In the genomic region with DNA sequence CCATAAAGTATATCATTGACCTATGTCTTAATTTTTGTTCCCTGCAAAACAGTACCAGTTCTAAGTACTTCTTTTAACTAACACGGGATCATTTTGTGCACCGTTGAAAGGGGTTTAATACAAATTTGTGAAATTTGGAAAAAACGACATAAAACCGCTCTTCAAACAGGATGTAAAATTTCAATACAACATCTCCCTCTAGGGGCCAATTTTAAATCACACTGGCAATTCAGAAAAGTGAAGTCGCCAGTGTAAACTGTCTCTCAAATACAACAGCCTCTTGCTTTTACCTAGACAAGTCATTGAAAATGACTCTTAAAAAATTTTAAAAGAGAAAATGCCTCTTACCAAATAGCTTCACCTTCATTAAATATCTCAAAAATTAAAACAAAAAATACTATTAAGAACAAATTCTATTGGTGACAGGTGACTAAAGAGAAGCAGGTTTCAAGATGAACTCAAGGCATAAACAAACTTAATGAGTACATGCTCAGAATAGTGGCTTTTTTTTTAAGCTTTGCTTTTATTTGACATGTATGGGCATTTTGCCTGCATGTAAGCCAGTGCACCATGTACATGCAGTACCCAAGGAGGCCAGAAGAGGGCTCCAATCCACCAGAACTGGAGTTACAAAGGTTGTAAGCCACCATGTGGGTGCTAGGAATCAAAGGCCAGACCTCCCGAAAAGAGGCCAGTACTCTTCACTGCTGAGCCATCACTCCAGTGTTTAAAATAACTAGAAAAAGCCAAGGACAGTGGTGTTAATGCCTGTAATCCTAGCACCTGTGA, we compare ENCODE assay signal across 9 mouse cellular contexts. TPM values are rescaled to one million over a fixed set of nuclear protein-coding genes. Genes with fewer than 3 reads are reported as not detected.
DNase-seq lines count a peak whose midpoint lies in the region; ATAC-seq lines count a peak whose summit lies in the region.
"Had no signal": no experiment of that assay in that cellular context is flagged by ENCODE, and none has a peak within 500 bp of the region (broad histone marks: within the 10 kb centered on the region; RNA-seq: fewer than 3 reads in every experiment).

No protein-coding gene starts in this region.

- no peaks in the 10 kb centered on the region for H3K9me3 ChIP-seq in midbrain, embryonic 14.5 days (ENCODE audit: control insufficient read depth, low read length)
- no peaks in the 10 kb centered on the region for H3K9me3 ChIP-seq in midbrain, embryonic 15.5 days

- H3K36me3 ChIP-seq in midbrain, embryonic 14.5 days (ENCODE audit: control insufficient read depth, insufficient read depth, low read length): no peaks in the 10 kb centered on the region
- no peaks in the 10 kb centered on the region for H3K36me3 ChIP-seq in midbrain, embryonic 15.5 days (replicated peaks)
- H3K36me3 ChIP-seq: neural tube, embryonic 12.5 days had no signal

- H3K4me3 ChIP-seq in midbrain, embryonic 14.5 days (replicated peaks; ENCODE audit: low read depth, low read length): no peak overlapping the region
- H3K4me3 ChIP-seq in midbrain, embryonic 15.5 days: no peak overlapping the region
- H3K4me3 ChIP-seq: neural tube, embryonic 12.5 days had no signal

- H3K9ac ChIP-seq in midbrain, embryonic 14.5 days (replicated peaks; ENCODE audit: low read length): no peak overlapping the region
- H3K9ac ChIP-seq in midbrain, embryonic 15.5 days: no peak overlapping the region
- H3K9ac ChIP-seq: neural tube, embryonic 12.5 days had no signal

- peak; percentile 72 for DNase-seq in embryo, embryonic 10.5 days (ENCODE audit: low spot score)
- no peak for DNase-seq in embryo, embryonic 10 days (ENCODE audit: low spot score)
- peak; percentile 85 for DNase-seq in midbrain, embryonic 14.5 days
- peak; percentile 51 for DNase-seq in embryo, embryonic 9.5 days (ENCODE audit: extremely low spot score)
- DNase-seq in lung, postnatal 36 days: peak; percentile 81
- DNase-seq in adrenal gland, adult 8-10 months: no peak
- no peak for DNase-seq in frontal cortex, postnatal 25 days (ENCODE audit: low spot score in 2 of 2)

- H3K27me3 ChIP-seq in midbrain, embryonic 14.5 days (ENCODE audit: control insufficient read depth, insufficient read depth, low read length): no peaks in the 10 kb centered on the region
- no peaks in the 10 kb centered on the region for H3K27me3 ChIP-seq in midbrain, embryonic 15.5 days (replicated peaks)
- H3K27me3 ChIP-seq: neural tube, embryonic 12.5 days had no signal

- H3K4me1 ChIP-seq in midbrain, embryonic 14.5 days (ENCODE audit: control insufficient read depth, insufficient read depth, low read length): 0 out of 2 replicates have a peak, but pooled peaks cover 5% of the 10 kb centered on the region
- H3K4me1 ChIP-seq in midbrain, embryonic 15.5 days: peaks cover 11% of the 10 kb centered on the region

- no peak for ATAC-seq in midbrain, embryonic 14.5 days (ENCODE audit: low FRiP score, low TSS enrichment)
- no peak for ATAC-seq in midbrain, embryonic 15.5 days (replicated peaks)

- 42% methylated on average over 6 of the region's 6 CpGs for WGBS in midbrain, embryonic 14.5 days
- WGBS in midbrain, embryonic 15.5 days: 34% methylated on average over 6 of the region's 6 CpGs

- no peak overlapping the region for H3K4me2 ChIP-seq in midbrain, embryonic 14.5 days (ENCODE audit: low read length)
- no peak overlapping the region for H3K4me2 ChIP-seq in midbrain, embryonic 15.5 days
- H3K4me2 ChIP-seq: neural tube, embryonic 12.5 days had no signal

- no peak overlapping the region for H3K27ac ChIP-seq in midbrain, embryonic 14.5 days (replicated peaks; ENCODE audit: low read depth, low read length)
- no peak overlapping the region for H3K27ac ChIP-seq in midbrain, embryonic 15.5 days
- H3K27ac ChIP-seq: neural tube, embryonic 12.5 days had no signal

RNA-seq across cellular contexts. Expression of a gene that starts 43.2 kb away (rescaled TPM):
- polyA plus RNA-seq in midbrain, embryonic 14.5 days (2014; fragmentation: Nextera tagmentation; extraction: Ambion mirVana): 32.2 and 42.8 TPM in 2 replicates
- 47.3 and 52.4 TPM in 2 replicates for polyA plus RNA-seq in midbrain, embryonic 15.5 days (2015; fragmentation: Nextera tagmentation; extraction: Ambion mirVana)
- 10 to 100 TPM; 43.0 to 49.5 (median 45.6) TPM for total RNA-seq in adrenal gland, adult 8-10 months (2022)

Comparison
In these comparisons a context has a peak if more than half of its experiments do, and no peak if none do; other contexts are left out.
1. DNase-seq: peak in embryo, embryonic 10.5 days (single experiment), midbrain, embryonic 14.5 days (single experiment), embryo, embryonic 9.5 days (single experiment) and lung, postnatal 36 days (single experiment); none in embryo, embryonic 10 days (single experiment), adrenal gland, adult 8-10 months (single experiment) and frontal cortex, postnatal 25 days (0 of 2).